Mouse (Mus musculus) megakaryocyte, embryonic 14.5 days (primary cell): ENCODE measurements around the gene Msrb3.

Experiments used
- FLI1 ChIP-seq: IDR thresholded peaks from 2 replicates; pipeline ENCODE4 v1.6.1; 2012; ENCODE audit warnings: low read length, inconsistent platforms, mixed read lengths
- GATA1 ChIP-seq: IDR thresholded peaks from 3 replicates; pipeline ENCODE4 v1.6.1; 2012; ENCODE audit warnings: mixed read lengths, low read length, inconsistent platforms, borderline replicate concordance

DNA sequence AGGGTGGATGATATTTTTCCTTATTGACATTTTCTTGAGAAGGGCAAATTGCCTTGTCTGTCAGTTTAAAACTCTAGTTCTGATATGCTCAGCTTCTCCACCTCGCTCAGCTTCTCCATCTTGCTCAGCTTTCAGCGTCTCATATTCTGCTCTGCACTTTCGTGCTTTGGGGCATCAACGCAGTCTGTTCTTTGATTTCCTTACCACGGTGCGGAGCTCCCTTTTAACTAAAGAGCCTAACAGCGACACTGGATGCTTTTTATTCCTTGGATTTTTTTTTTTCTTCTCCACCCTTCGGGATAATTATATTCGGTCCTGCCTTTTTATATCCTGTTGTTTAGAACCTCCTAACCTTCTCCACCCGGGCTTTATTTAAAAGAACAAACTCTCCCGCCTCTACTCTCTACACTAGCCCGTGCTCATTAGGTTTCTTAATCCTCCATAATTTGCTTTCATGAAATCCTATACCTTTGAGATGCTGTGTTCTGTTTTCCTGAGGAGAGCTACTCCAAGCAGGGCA lies 78.1 kb downstream of the Msrb3 start:
- TF ChIP-seq GATA1, result no peak
- TF ChIP-seq FLI1, result no peak
